10 mouse cellular contexts compared by ENCODE assay signal in genomic region chr11:117030471-117031101, GRCm38 (mm10).
DNase-seq lines count a peak whose midpoint lies in the region; ATAC-seq lines count a peak whose summit lies in the region.
"Had no signal": no experiment of that assay in that cellular context is flagged by ENCODE, and none has a peak within 500 bp of the region (broad histone marks: within the 10 kb centered on the region; RNA-seq: fewer than 3 reads in every experiment).

No protein-coding gene starts in this region.

- H3K27ac ChIP-seq in embryonic facial prominence, embryonic 15.5 days (replicated peaks) = peak overlapping the region; percentile 68
- H3K27ac ChIP-seq in hindbrain, embryonic 14.5 days = peak overlapping the region; percentile 77
- peak overlapping the region; percentile 49 for H3K27ac ChIP-seq in neural tube, embryonic 15.5 days (replicated peaks)
- H3K27ac ChIP-seq: gastrocnemius, adult 2 months had no signal

- H3K4me1 ChIP-seq in embryonic facial prominence, embryonic 15.5 days = peaks cover 19% of the 10 kb centered on the region
- peaks cover 42% of the 10 kb centered on the region for H3K4me1 ChIP-seq in hindbrain, embryonic 14.5 days (replicated peaks; ENCODE audit: control insufficient read depth, insufficient read depth, low read length)
- peaks cover 51% of the 10 kb centered on the region for H3K4me1 ChIP-seq in neural tube, embryonic 15.5 days

- no peak overlapping the region for H3K4me2 ChIP-seq in embryonic facial prominence, embryonic 15.5 days (replicated peaks)
- H3K4me2 ChIP-seq in hindbrain, embryonic 14.5 days (replicated peaks) = no peak overlapping the region
- no peak overlapping the region for H3K4me2 ChIP-seq in neural tube, embryonic 15.5 days

- peak; percentile 64 for DNase-seq in left cerebral cortex, adult 11 months (ENCODE audit: low spot score)
- no peak for DNase-seq in left cerebral cortex, postnatal 4 days
- no peak for DNase-seq in hindbrain, embryonic 14.5 days (ENCODE audit: low spot score)
- DNase-seq in adrenal gland, adult 8-10 months = no peak
- DNase-seq in cerebellum, postnatal 10 days = no peak
- DNase-seq: gastrocnemius, adult 2 months had no signal

- H3K4me3 ChIP-seq in embryonic facial prominence, embryonic 15.5 days (replicated peaks) = no peak overlapping the region
- no peak overlapping the region for H3K4me3 ChIP-seq in hindbrain, embryonic 14.5 days (replicated peaks; ENCODE audit: low read length)
- H3K4me3 ChIP-seq in neural tube, embryonic 15.5 days (replicated peaks) = no peak overlapping the region
- H3K4me3 ChIP-seq: gastrocnemius, adult 2 months; myocyte had no signal

- no peak overlapping the region for H3K9ac ChIP-seq in embryonic facial prominence, embryonic 15.5 days
- H3K9ac ChIP-seq in hindbrain, embryonic 14.5 days = no peak overlapping the region
- H3K9ac ChIP-seq in neural tube, embryonic 15.5 days (replicated peaks) = peak overlapping the region; percentile 1; the same call in 1 of the 2 replicates

- no peak for ATAC-seq in embryonic facial prominence, embryonic 15.5 days (ENCODE audit: insufficient number of reproducible peaks, low FRiP score, low TSS enrichment, low read depth)
- ATAC-seq in hindbrain, embryonic 14.5 days (ENCODE audit: low FRiP score) = no peak
- no peak for ATAC-seq in neural tube, embryonic 15.5 days (ENCODE audit: low FRiP score)
- no peak for ATAC-seq in inflammation-experienced regulatory T-cells, adult 6 months

- H3K9me3 ChIP-seq in embryonic facial prominence, embryonic 15.5 days (replicated peaks) = no peaks in the 10 kb centered on the region
- H3K9me3 ChIP-seq in hindbrain, embryonic 14.5 days (ENCODE audit: control insufficient read depth, low read length) = no peaks in the 10 kb centered on the region
- H3K9me3 ChIP-seq in neural tube, embryonic 15.5 days (replicated peaks) = no peaks in the 10 kb centered on the region

- 34% methylated on average over 8 of the region's 8 CpGs for WGBS in embryonic facial prominence, embryonic 15.5 days
- 58% methylated on average over 8 of the region's 8 CpGs for WGBS in hindbrain, embryonic 14.5 days
- WGBS in neural tube, embryonic 15.5 days = 35% methylated on average over 8 of the region's 8 CpGs

- H3K27me3 ChIP-seq in embryonic facial prominence, embryonic 15.5 days = 0 out of 2 replicates have a peak, but pooled peaks cover 3% of the 10 kb centered on the region
- H3K27me3 ChIP-seq in hindbrain, embryonic 14.5 days (ENCODE audit: control insufficient read depth, insufficient read depth, low read length) = no peaks in the 10 kb centered on the region
- H3K27me3 ChIP-seq in neural tube, embryonic 15.5 days (replicated peaks) = no peaks in the 10 kb centered on the region

- intact Hi-C loops in left cerebral cortex, postnatal 4 days (cut with DNase I) = no loop called here

- H3K36me3 ChIP-seq in embryonic facial prominence, embryonic 15.5 days = no peaks in the 10 kb centered on the region
- H3K36me3 ChIP-seq in hindbrain, embryonic 14.5 days (replicated peaks; ENCODE audit: control insufficient read depth, insufficient read depth) = no peaks in the 10 kb centered on the region
- H3K36me3 ChIP-seq in neural tube, embryonic 15.5 days = no peaks in the 10 kb centered on the region
